Mouse (Mus musculus): Measurements from ENCODE around the gene C2cd2l. TPM values are rescaled to one million over a fixed set of nuclear protein-coding genes. Genes with fewer than 3 reads are reported as not detected.

C2cd2l gene
- total and polyA plus RNA-seq, 3 experiments: 6.3 to 35.8 (median 19.3) TPM

DNA sequence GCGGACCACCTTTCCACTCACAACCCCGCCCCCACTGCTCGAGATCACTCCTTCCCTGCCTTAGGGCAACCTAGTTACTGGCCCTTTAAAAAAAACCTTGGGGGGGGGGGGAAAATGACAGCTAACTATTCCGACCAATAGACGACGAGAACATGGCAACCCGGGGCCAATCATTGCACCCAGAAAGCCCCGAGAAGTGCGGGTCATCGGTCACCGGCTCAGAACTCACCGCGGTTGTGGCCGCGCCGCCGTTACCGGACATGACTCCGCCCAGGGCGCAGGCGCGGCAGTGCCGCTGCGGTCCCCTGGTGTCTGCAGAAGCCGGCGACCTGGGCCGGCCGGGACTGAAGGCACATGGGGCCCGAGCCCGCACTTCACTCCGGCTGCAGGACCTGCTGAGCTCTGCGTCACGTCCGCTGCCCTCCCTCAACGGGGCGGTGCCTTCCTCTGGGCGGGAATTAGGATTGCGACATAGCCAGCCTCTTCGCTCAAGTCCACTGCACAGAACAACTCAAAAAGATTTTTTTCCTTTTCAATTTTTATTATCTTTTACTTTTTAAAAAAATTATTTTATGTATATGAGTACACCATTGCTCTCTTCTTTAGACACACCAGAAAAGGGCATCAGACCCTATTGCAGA lies 23.8 kb upstream of the C2cd2l start, which contains the start of gene Hmbs:
TSS of gene Hmbs (minus strand) at position 448 of the 641 bp plus-strand sequence.
- DNase-seq (ENCODE audit: low spot score) (peak; percentile 84), ATAC-seq (ENCODE audit: extremely low read depth, insufficient number of reproducible peaks, low FRiP score, poor library complexity, severe bottlenecking) (peak; percentile 51)
- TF ChIP-seq GATA2 (IDR thresholded peaks at IDR 0.05; ENCODE audit: borderline replicate concordance, low read depth, low read length): no peak
- TF ChIP-seq POLR2AphosphoS5 (IDR thresholded peaks at IDR 0.05; ENCODE audit: insufficient replicate concordance, low read depth, low read length): no peak
- TF ChIP-seq CTCF (IDR thresholded peaks at IDR 0.05; ENCODE audit: low read depth, low read length): no peak
- TF ChIP-seq GATA1 (IDR thresholded peaks at IDR 0.05; ENCODE audit: borderline replicate concordance, low read length): no peak
- no peak for TF ChIP-seq TAL1 (conservative IDR thresholded peaks at IDR 0.05; ENCODE audit: low read depth, low read length)
- Histone ChIP-seq H3K27me3 (ENCODE audit: insufficient read depth, low read length) (no peaks in the 10 kb centered on the region), H3K36me3 (replicated peaks) (peaks cover 75% of the 10 kb centered on the region), H3K4me1 (ENCODE audit: insufficient read depth, low read depth, low read length) (peaks cover 68% of the 10 kb centered on the region), H3K4me3 (ENCODE audit: low read depth, low read length) (peak within 1 kb of the TSS; percentile 85), H3K9me3 (replicated peaks) (no peaks in the 10 kb centered on the region)

DNA sequence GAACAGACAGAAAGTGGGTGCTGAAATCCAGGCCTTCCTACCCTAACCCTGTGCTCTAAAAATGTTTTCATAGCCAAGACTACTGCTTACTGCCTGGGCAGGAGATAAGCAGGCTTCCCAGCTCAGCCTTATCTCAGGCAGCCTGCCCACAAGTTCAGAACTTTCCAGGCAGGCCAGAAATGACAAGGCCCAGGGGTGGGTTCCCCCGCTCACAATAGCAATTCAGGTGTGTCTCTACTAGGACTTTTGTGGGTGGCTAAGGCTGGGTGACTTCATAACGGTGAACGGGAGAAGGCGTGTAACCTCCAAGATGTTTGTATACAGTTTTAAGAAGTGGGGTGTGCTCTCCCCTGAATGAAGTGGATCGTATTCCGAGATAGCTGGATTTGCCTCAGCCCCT lies 23.2 kb upstream of the C2cd2l start:
- TF ChIP-seq TAL1 (conservative IDR thresholded peaks at IDR 0.05; ENCODE audit: low read depth, low read length): peak; percentile 87
- no peak for TF ChIP-seq GATA1 (IDR thresholded peaks at IDR 0.05; ENCODE audit: borderline replicate concordance, low read length)
- DNase-seq (ENCODE audit: low spot score) (peak; percentile 63), ATAC-seq (ENCODE audit: extremely low read depth, insufficient number of reproducible peaks, low FRiP score, poor library complexity, severe bottlenecking) (peak; percentile 60)
- Histone ChIP-seq H3K27me3 (ENCODE audit: insufficient read depth, low read length) (no peaks in the 10 kb centered on the region), H3K4me1 (ENCODE audit: insufficient read depth, low read depth, low read length) (peaks cover 70% of the 10 kb centered on the region), H3K9me3 (replicated peaks) (no peaks in the 10 kb centered on the region), H3K4me3 (ENCODE audit: low read depth, low read length) (peak overlapping the region; percentile 85), H3K36me3 (replicated peaks) (peaks cover 75% of the 10 kb centered on the region)

DNA sequence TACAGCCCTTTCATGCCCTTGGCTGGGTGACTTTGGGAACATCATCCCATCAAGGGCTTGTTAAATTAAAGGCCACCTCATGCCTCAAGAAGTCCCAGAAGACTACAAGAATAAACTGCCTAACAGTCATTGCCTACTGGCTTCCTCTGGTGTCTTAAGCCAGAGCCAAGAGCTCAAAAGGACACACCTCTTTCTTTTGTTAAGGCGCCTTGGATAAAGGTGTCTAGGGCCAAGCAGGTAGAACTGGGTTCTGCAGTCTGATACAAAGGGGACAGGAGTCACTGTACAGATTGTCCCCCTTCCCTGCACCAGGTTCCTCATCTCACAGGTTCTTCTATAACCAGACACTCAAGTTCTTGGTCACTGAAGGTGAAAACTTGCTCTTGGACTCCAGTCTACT lies 22.5 kb upstream of the C2cd2l start:
- no peaks in the 10 kb centered on the region for H3K27me3 ChIP-seq (ENCODE audit: insufficient read depth, low read length)
- ATAC-seq (ENCODE audit: extremely low read depth, insufficient number of reproducible peaks, low FRiP score, poor library complexity, severe bottlenecking) (no peak), DNase-seq (ENCODE audit: low spot score) (no peak)
- peak overlapping the region; percentile 85 for H3K4me3 ChIP-seq (ENCODE audit: low read depth, low read length)
- no peak for TF ChIP-seq POLR2AphosphoS5 (IDR thresholded peaks at IDR 0.05; ENCODE audit: insufficient replicate concordance, low read depth, low read length)
- TF ChIP-seq GATA1 (IDR thresholded peaks at IDR 0.05; ENCODE audit: borderline replicate concordance, low read length): no peak
- H3K9me3 ChIP-seq (replicated peaks): no peaks in the 10 kb centered on the region
- peaks cover 74% of the 10 kb centered on the region for H3K36me3 ChIP-seq (replicated peaks)
- H3K4me1 ChIP-seq (ENCODE audit: insufficient read depth, low read depth, low read length): peaks cover 69% of the 10 kb centered on the region

DNA sequence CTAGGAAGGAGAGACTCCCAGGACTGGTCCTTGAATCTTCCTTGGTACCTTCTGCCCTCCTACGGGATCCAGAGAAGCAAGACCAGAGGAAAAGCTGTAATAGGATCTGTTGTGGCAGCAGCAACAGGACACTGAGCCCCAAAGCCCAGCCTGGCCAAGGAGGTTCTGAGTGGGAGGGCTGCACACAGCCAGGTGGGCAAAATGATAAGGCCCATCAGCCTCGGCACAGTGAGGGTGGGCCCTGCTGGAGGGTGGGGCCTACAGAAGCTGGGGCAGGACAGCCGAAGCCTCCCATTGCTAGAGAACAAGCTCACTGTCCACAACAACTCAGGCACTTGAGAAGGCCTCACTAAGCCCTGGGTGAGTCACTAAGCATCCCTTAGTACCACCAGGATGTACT lies 22.1 kb upstream of the C2cd2l start:
- DNase-seq (ENCODE audit: low spot score): peak; percentile 75
- H3K36me3 ChIP-seq (replicated peaks): peaks cover 74% of the 10 kb centered on the region
- H3K4me1 ChIP-seq (ENCODE audit: insufficient read depth, low read depth, low read length): peaks cover 69% of the 10 kb centered on the region

DNA sequence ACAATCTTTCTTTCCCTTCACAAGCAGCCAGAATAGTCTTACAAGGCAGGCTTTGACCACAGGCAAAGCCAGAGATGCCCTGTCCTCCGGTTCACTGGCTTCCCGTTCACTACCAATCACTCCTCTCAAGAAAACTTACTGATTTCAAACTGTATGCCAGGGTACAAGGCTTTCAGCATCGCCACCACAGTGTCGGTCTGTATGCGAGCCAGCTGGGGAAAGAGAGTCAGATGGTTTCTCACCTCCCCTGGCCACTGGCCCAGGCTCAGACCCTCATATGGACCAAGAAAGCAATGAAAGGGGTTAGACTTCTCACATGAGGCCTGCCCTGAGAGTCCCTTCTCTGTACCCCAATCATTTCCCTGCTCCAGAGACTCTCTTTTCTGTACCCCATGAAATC lies 21.4 kb upstream of the C2cd2l start:
- TF ChIP-seq GATA1 (IDR thresholded peaks at IDR 0.05; ENCODE audit: borderline replicate concordance, low read length) (no peak), POLR2AphosphoS5 (IDR thresholded peaks at IDR 0.05; ENCODE audit: insufficient replicate concordance, low read depth, low read length) (no peak), GATA2 (IDR thresholded peaks at IDR 0.05; ENCODE audit: borderline replicate concordance, low read depth, low read length) (no peak), TAL1 (conservative IDR thresholded peaks at IDR 0.05; ENCODE audit: low read depth, low read length) (no peak), CTCF (IDR thresholded peaks at IDR 0.05; ENCODE audit: low read depth, low read length) (no peak)
- peak overlapping the region; percentile 85 for H3K4me3 ChIP-seq (ENCODE audit: low read depth, low read length)
- H3K4me1 ChIP-seq (ENCODE audit: insufficient read depth, low read depth, low read length): peaks cover 75% of the 10 kb centered on the region
- DNase-seq (ENCODE audit: low spot score): no peak
- no peak for ATAC-seq (ENCODE audit: extremely low read depth, insufficient number of reproducible peaks, low FRiP score, poor library complexity, severe bottlenecking)
- H3K9me3 ChIP-seq (replicated peaks): no peaks in the 10 kb centered on the region
- no peaks in the 10 kb centered on the region for H3K27me3 ChIP-seq (ENCODE audit: insufficient read depth, low read length)
- peaks cover 74% of the 10 kb centered on the region for H3K36me3 ChIP-seq (replicated peaks)

More for the DNA sequence above, 22.1 kb upstream of the C2cd2l start:
- Histone ChIP-seq H3K27me3 (ENCODE audit: insufficient read depth, low read length) (no peaks in the 10 kb centered on the region), H3K9me3 (replicated peaks) (no peaks in the 10 kb centered on the region), H3K4me3 (ENCODE audit: low read depth, low read length) (peak overlapping the region; percentile 85)
- ATAC-seq (ENCODE audit: extremely low read depth, insufficient number of reproducible peaks, low FRiP score, poor library complexity, severe bottlenecking): peak; percentile 57
- TF ChIP-seq GATA1 (IDR thresholded peaks at IDR 0.05; ENCODE audit: borderline replicate concordance, low read length) (no peak), TAL1 (conservative IDR thresholded peaks at IDR 0.05; ENCODE audit: low read depth, low read length) (peak; percentile 89), CTCF (IDR thresholded peaks at IDR 0.05; ENCODE audit: low read depth, low read length) (no peak)

DNA sequence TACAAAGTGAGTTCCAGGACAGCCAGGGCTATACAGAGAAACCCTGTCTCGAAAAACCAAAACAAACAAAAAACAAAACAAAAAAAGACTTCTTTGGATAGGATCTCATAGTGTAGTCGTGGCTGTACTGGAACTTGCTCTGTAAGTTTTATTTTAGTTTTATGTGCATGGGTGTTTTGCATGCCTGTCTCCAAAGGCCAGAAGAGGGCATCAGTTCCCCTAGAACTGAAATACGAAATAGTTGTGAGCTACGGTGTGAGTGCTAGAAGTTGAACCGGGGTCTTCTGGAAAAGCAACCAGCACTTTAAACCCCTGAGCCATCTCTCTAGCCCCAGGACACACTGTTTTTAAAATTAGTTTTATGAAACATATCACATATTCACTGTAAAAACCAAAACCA lies 18.5 kb upstream of the C2cd2l start:
- Histone ChIP-seq H3K27me3 (ENCODE audit: insufficient read depth, low read length) (no peaks in the 10 kb centered on the region), H3K4me1 (ENCODE audit: insufficient read depth, low read depth, low read length) (peaks cover 68% of the 10 kb centered on the region), H3K9me3 (replicated peaks) (peaks cover 3% of the 10 kb centered on the region; the same call in 1 of the 2 replicates), H3K4me3 (ENCODE audit: low read depth, low read length) (no peak overlapping the region), H3K36me3 (replicated peaks) (peaks cover 75% of the 10 kb centered on the region)
- ATAC-seq (ENCODE audit: extremely low read depth, insufficient number of reproducible peaks, low FRiP score, poor library complexity, severe bottlenecking) (no peak), DNase-seq (ENCODE audit: low spot score) (no peak)
- TF ChIP-seq CTCF (IDR thresholded peaks at IDR 0.05; ENCODE audit: low read depth, low read length) (no peak), POLR2AphosphoS5 (IDR thresholded peaks at IDR 0.05; ENCODE audit: insufficient replicate concordance, low read depth, low read length) (no peak), GATA2 (IDR thresholded peaks at IDR 0.05; ENCODE audit: borderline replicate concordance, low read depth, low read length) (no peak), TAL1 (conservative IDR thresholded peaks at IDR 0.05; ENCODE audit: low read depth, low read length) (no peak), GATA1 (IDR thresholded peaks at IDR 0.05; ENCODE audit: borderline replicate concordance, low read length) (no peak)
